Mouse (Mus musculus) intestine, embryonic 14.5 days (tissue): Measurements from ENCODE around the gene Rps15. TPM values are rescaled to one million over a fixed set of nuclear protein-coding genes. Genes with fewer than 3 reads are reported as not detected.
A peak's percentile ranks its signal among the peaks of the same experiment; 100 is the strongest.

Experiments used
- ATAC-seq: fragments of 200-750 bp; cut with Nextera tagmentation; replicated peaks from 2 replicates; pipeline ENCODE4 v1.8.0; 2017; ENCODE audit warnings: low read depth, moderate number of reproducible peaks, moderate TSS enrichment, moderate library complexity; ENCODE audit not compliant: low FRiP score, low TSS enrichment
- DNase-seq: peaks from one replicate; pipeline ENCODE4 v3.0.0-alpha.2; 2018; ENCODE audit warnings: low spot score
- H3K27ac ChIP-seq: fragments of 300-500 bp; sonication (generic); 2 replicates; pipeline ENCODE4 v1.5.1; 2014; ENCODE audit warnings: low read depth, mild to moderate bottlenecking, control low read depth
- H3K27me3 ChIP-seq: fragments of 300-500 bp; sonication (generic); replicated peaks from 2 replicates; pipeline ENCODE4 v1.6.1; 2014; ENCODE audit warnings: low read length, control low read depth; ENCODE audit not compliant: control insufficient read depth, insufficient read depth
- H3K36me3 ChIP-seq: fragments of 300-500 bp; sonication (generic); 2 replicates; pipeline ENCODE4 v1.6.1; 2014; ENCODE audit warnings: low read length, control low read depth; ENCODE audit not compliant: control insufficient read depth, insufficient read depth
- H3K4me1 ChIP-seq: fragments of 300-500 bp; sonication (generic); replicated peaks from 2 replicates; pipeline ENCODE4 v1.6.1; 2014; ENCODE audit warnings: low read length, control low read depth, mixed read lengths; ENCODE audit not compliant: control insufficient read depth, insufficient read depth
- H3K4me2 ChIP-seq: fragments of 300-500 bp; sonication (generic); 2 replicates; pipeline ENCODE4 v1.6.1; 2014; ENCODE audit warnings: low read length
- H3K4me3 ChIP-seq: fragments of 300-500 bp; sonication (generic); 2 replicates; pipeline ENCODE4 v1.5.1; 2014; ENCODE audit warnings: low read depth, low read length, control low read depth, mixed read lengths
- H3K9ac ChIP-seq: fragments of 300-500 bp; sonication (generic); 2 replicates; pipeline ENCODE4 v1.6.1; 2014; ENCODE audit warnings: mild to moderate bottlenecking, low read length
- H3K9me3 ChIP-seq: fragments of 300-500 bp; sonication (generic); 2 replicates; pipeline ENCODE4 v1.6.1; 2016; ENCODE audit warnings: low read length, control low read depth; ENCODE audit not compliant: control insufficient read depth
- WGBS: fragments of 180-500 bp; shearing (Covaris S2); extraction: QIAGEN DNeasy Blood & Tissue Kit; methylation state at CpG from one replicate; pipeline ENCODE4 v1.1.7; 2014; 5-methylcytosine and 5-hydroxymethylcytosine counted together
- polyA plus RNA-seq: library from polyadenylated mRNA; unstranded; fragments of >200 nt; fragmentation: Nextera tagmentation; extraction: Ambion mirVana; gene quantifications from 2 replicates; pipeline ENCODE4 v1.2.1, GENCODE M21; 2014

Gene Rps15
- polyA plus RNA-seq, 1 experiment from 2014 or later = 1,315 TPM

DNA sequence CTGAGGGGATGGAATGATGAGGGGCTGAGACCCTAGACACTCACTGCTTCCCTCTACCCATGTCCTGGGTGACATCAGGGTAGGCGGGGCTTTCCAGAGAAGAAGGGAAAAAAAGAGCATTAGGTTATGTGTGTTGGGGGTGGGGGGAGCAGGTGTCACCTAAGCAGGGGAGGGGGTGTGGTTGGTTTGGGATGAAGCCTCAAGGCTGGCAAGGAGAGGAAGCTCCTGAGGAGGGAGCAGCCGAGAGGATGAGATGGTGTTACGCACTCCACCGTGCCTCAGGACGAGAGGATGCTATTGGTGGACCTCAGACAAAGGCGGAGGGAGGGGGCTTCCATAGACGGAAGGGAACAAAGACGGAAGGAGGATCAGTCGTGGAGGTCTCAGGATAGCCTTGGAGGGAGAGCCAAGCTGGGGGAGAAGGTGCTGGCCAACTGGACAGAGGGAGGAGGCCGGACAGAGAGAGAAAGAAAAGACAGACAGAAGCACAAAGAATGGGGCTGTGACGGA lies 8.5 kb downstream of the Rps15 start:
- H3K9me3 ChIP-seq = no peaks in the 10 kb centered on the region
- H3K4me1 ChIP-seq = 0 out of 2 replicates have a peak, but pooled peaks cover 4% of the 10 kb centered on the region
- DNase-seq (no peak), ATAC-seq (no peak)
- H3K4me2 ChIP-seq = no peak overlapping the region
- no peak overlapping the region for H3K27ac ChIP-seq
- no peak overlapping the region for H3K9ac ChIP-seq
- 32% methylated on average over 11 of the region's 11 CpGs for WGBS
- H3K4me3 ChIP-seq = no peak overlapping the region
- peaks cover 73% of the 10 kb centered on the region for H3K27me3 ChIP-seq
- H3K36me3 ChIP-seq = no peaks in the 10 kb centered on the region

- H3K9ac ChIP-seq = no peak overlapping the region
- H3K4me3 ChIP-seq = no peak overlapping the region
- DNase-seq (no peak), ATAC-seq (no peak)
- WGBS = 79% methylated on average over 9 of the region's 10 CpGs
- H3K36me3 ChIP-seq = no peaks in the 10 kb centered on the region
- no peaks in the 10 kb centered on the region for H3K9me3 ChIP-seq
- no peak overlapping the region for H3K27ac ChIP-seq
- H3K4me2 ChIP-seq = peak overlapping the region; percentile 16; the same call in 1 of the 2 replicates
- peaks cover 79% of the 10 kb centered on the region for H3K27me3 ChIP-seq
- H3K4me1 ChIP-seq = 0 out of 2 replicates have a peak, but pooled peaks cover 1% of the 10 kb centered on the region
Measured at GRCm38 (mm10) chr10:80301256-80302081, 9.2 kb downstream of the Rps15 start.

DNA sequence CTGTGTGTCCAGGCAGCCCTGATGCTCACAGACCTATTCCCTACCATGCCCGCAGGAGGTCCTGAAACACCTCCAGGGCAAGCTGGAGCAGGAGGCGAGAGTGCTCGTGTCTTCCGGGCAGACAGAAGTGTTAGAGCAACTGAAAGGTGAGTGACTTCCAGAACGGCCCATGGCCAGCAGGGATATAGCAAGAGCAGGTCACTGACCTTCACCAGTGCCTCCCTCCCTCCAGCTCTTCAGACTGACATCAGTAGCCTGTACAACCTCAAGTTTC lies 9.8 kb downstream of the Rps15 start:
- no peak for DNase-seq
- no peaks in the 10 kb centered on the region for H3K36me3 ChIP-seq
- no peak overlapping the region for H3K4me3 ChIP-seq
- no peak overlapping the region for H3K4me2 ChIP-seq
- H3K9ac ChIP-seq = no peak overlapping the region
- no peak overlapping the region for H3K27ac ChIP-seq
- H3K27me3 ChIP-seq = peaks cover 78% of the 10 kb centered on the region
- WGBS = 66% methylated on average over 5 of the region's 5 CpGs
- H3K9me3 ChIP-seq = no peaks in the 10 kb centered on the region
- no peaks in the 10 kb centered on the region for H3K4me1 ChIP-seq
- no peak for ATAC-seq

DNA sequence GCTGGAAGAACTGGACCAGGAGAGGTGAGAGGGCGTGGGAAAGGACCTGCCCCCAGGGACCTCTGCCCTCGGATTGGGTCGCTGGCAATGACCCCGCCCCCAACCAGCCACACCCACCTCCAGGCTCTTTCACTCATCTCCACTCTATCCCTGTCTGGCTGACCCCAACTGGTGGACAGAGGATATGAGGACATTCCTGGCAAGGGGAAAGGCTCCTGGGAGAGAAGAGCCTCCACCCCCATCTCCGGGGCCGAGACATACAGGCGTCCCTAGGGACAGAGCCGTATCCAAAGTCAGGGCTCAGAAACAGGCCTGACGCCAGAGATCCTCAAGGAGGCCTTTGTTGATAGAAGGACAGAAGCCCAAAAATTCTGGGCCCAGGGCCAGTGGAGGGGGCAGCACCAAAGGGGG lies 10.2 kb downstream of the Rps15 start:
- H3K4me3 ChIP-seq = no peak overlapping the region
- no peaks in the 10 kb centered on the region for H3K36me3 ChIP-seq
- DNase-seq = no peak
- H3K27ac ChIP-seq = no peak overlapping the region
- H3K4me2 ChIP-seq = no peak overlapping the region
- H3K4me1 ChIP-seq = no peaks in the 10 kb centered on the region
- H3K9me3 ChIP-seq = no peaks in the 10 kb centered on the region
- H3K9ac ChIP-seq = no peak overlapping the region
- 11% methylated on average over 9 of the region's 9 CpGs for WGBS
- ATAC-seq = 0 out of 2 replicates have a peak, but pooled peaks have one; percentile 30
- peaks cover 74% of the 10 kb centered on the region for H3K27me3 ChIP-seq

DNA sequence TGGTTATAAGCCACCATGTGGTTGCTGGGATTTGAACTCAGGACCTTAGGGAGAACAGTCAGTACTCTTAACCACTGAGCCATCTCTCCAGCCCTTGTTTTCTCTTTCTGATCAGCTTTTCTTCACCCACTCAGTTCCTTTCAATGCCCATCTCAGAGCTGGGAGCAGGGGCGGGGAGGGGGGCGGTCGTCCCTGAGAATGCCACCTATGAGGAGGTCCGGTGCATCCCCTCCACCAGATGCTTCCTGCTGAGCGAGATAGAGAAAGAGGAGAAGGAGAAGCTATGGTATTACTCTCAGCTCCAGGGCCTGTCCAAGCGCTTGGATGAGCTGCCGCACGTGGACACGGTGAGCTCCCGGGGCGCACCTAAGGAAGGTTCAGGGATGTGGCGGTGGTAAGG lies 12.2 kb downstream of the Rps15 start:
- Histone ChIP-seq H3K4me1 (no peaks in the 10 kb centered on the region), H3K27ac (no peak overlapping the region), H3K36me3 (no peaks in the 10 kb centered on the region; the same call in 1 of the 2 replicates), H3K9me3 (no peaks in the 10 kb centered on the region), H3K27me3 (peaks cover 58% of the 10 kb centered on the region), H3K9ac (no peak overlapping the region), H3K4me2 (peak overlapping the region; percentile 26; the same call in 1 of the 2 replicates), H3K4me3 (no peak overlapping the region)
- ATAC-seq = no peak
- DNase-seq = no peak
- WGBS = 22% methylated on average over 12 of the region's 12 CpGs

- Histone ChIP-seq H3K27me3 (peaks cover 55% of the 10 kb centered on the region), H3K9ac (no peak overlapping the region), H3K4me2 (peak overlapping the region; percentile 26; the same call in 1 of the 2 replicates), H3K27ac (no peak overlapping the region), H3K36me3 (no peaks in the 10 kb centered on the region; the same call in 1 of the 2 replicates), H3K4me1 (no peaks in the 10 kb centered on the region), H3K9me3 (no peaks in the 10 kb centered on the region), H3K4me3 (no peak overlapping the region)
- DNase-seq = no peak
- 18% methylated on average over 25 of the region's 25 CpGs for WGBS
- no peak for ATAC-seq
Measured at GRCm38 (mm10) chr10:80304862-80305261, 12.6 kb downstream of the Rps15 start.

GRCm38 (mm10) chr10:80311560-80311959 lies 19.3 kb downstream of the Rps15 start:
- H3K36me3 ChIP-seq = no peaks in the 10 kb centered on the region; the same call in 1 of the 2 replicates
- no peak overlapping the region for H3K4me3 ChIP-seq
- H3K4me2 ChIP-seq = no peak overlapping the region
- ATAC-seq = no peak
- DNase-seq = no peak
- no peaks in the 10 kb centered on the region for H3K9me3 ChIP-seq
- no peak overlapping the region for H3K27ac ChIP-seq
- H3K4me1 ChIP-seq = peaks cover 4% of the 10 kb centered on the region; the same call in 1 of the 2 replicates
- 84% methylated on average over 16 of the region's 16 CpGs for WGBS
- H3K9ac ChIP-seq = no peak overlapping the region
- H3K27me3 ChIP-seq = peaks cover 62% of the 10 kb centered on the region

- Histone ChIP-seq H3K36me3 (peaks cover 4% of the 10 kb centered on the region), H3K27me3 (peaks cover 67% of the 10 kb centered on the region), H3K9me3 (no peaks in the 10 kb centered on the region), H3K4me2 (no peak overlapping the region), H3K4me1 (peaks cover 4% of the 10 kb centered on the region; the same call in 1 of the 2 replicates), H3K9ac (no peak overlapping the region), H3K27ac (no peak overlapping the region), H3K4me3 (no peak overlapping the region)
- no peak for DNase-seq
- WGBS = 60% methylated on average over 54 of the region's 54 CpGs
- ATAC-seq = no peak
Measured at GRCm38 (mm10) chr10:80312586-80313504, 20.6 kb downstream of the Rps15 start.
